Mouse (Mus musculus): ENCODE measurements around the gene Grip1.

GRCm38 (mm10) chr10:119575780-119576179 is 122.2 kb downstream of the Grip1 start:
- TF ChIP-seq POLR2A (IDR thresholded peaks at IDR 0.05; ENCODE audit: extremely low read depth, insufficient read depth, low read length) (no peak), CTCF (IDR thresholded peaks at IDR 0.05; ENCODE audit: low read depth, low read length) (no peak)

All from liver, adult 2 months (tissue).